Mouse (Mus musculus) adrenal gland, postnatal 4 days (tissue): Measurements from ENCODE around the gene Lrrc8d. TPM values are rescaled to one million over a fixed set of nuclear protein-coding genes. Genes with fewer than 3 reads are reported as not detected.
A peak's percentile ranks its signal among the peaks of the same experiment; 100 is the strongest.
"Not testable (repeated sequence)": the region's sequence is repeated elsewhere in the genome, so short reads cannot be mapped to it uniquely, and the experiment has no call there.

Source experiments
- DNase-seq, 2 experiments: peaks; one replicate each; pipeline ENCODE4 v3.0.0; 2021 to 2022; ENCODE audit warnings: low spot score in 2 of 2, mixed read lengths in 2 of 2
- total RNA-seq, 2 experiments: library from RNA; stranded (reverse); gene quantifications; 2 replicates each; pipeline ENCODE4 v1.2.3; 2021

The Lrrc8d gene
- total RNA-seq, 2 experiments from 2014 or later: 83.9 to 89.6 TPM

GRCm38 (mm10) chr5:105857486-105857885 lies 157.7 kb downstream of the Lrrc8d start:
- DNase-seq: no peak

GRCm38 (mm10) chr5:105858754-105859694 lies 159.3 kb downstream of the Lrrc8d start:
- peak in 1 of 2 experiments; percentile 24 for DNase-seq

- DNase-seq: no peak
Measured at GRCm38 (mm10) chr5:105859716-105860460, 160.1 kb downstream of the Lrrc8d start.

GRCm38 (mm10) chr5:105860461-105860835 lies 160.7 kb downstream of the Lrrc8d start:
- no peak for DNase-seq

- DNase-seq: no peak
Measured at GRCm38 (mm10) chr5:105861616-105862015, 161.8 kb downstream of the Lrrc8d start.

- DNase-seq: not testable (repeated sequence)
Measured at GRCm38 (mm10) chr5:105865110-105865628, 165.4 kb downstream of the Lrrc8d start.

- DNase-seq: no peak
Measured at GRCm38 (mm10) chr5:105867427-105867826, 167.7 kb downstream of the Lrrc8d start.

GRCm38 (mm10) chr5:105867841-105868447 lies 168.2 kb downstream of the Lrrc8d start:
- no peak for DNase-seq

GRCm38 (mm10) chr5:105868593-105868992 lies 168.8 kb downstream of the Lrrc8d start:
- DNase-seq: peak; percentile 61 to 74

GRCm38 (mm10) chr5:105869739-105870138 lies 170.0 kb downstream of the Lrrc8d start:
- DNase-seq: no peak

GRCm38 (mm10) chr5:105871140-105871539 lies 171.4 kb downstream of the Lrrc8d start:
- no peak for DNase-seq

- no peak for DNase-seq
Measured at GRCm38 (mm10) chr5:105872176-105872575, 172.4 kb downstream of the Lrrc8d start.

GRCm38 (mm10) chr5:105872916-105873315 lies 173.1 kb downstream of the Lrrc8d start:
- no peak for DNase-seq

GRCm38 (mm10) chr5:105873774-105874173 lies 174.0 kb downstream of the Lrrc8d start:
- DNase-seq: no peak

GRCm38 (mm10) chr5:105874476-105874875 lies 174.7 kb downstream of the Lrrc8d start:
- DNase-seq: no peak

GRCm38 (mm10) chr5:105876068-105876924 lies 176.5 kb downstream of the Lrrc8d start, which contains the start of gene Zfp326:
Zfp326 (plus strand) TSS chr5:105876565.
- peak; percentile 84 to 89 for DNase-seq

- DNase-seq: no peak
Measured at GRCm38 (mm10) chr5:105876925-105877774, 177.4 kb downstream of the Lrrc8d start.
